Mouse (Mus musculus): ENCODE measurements around the gene Ascc1.
"Not testable (repeated sequence)": the region's sequence is repeated elsewhere in the genome, so short reads cannot be mapped to it uniquely, and the experiment has no call there.

Ascc1 gene

DNA sequence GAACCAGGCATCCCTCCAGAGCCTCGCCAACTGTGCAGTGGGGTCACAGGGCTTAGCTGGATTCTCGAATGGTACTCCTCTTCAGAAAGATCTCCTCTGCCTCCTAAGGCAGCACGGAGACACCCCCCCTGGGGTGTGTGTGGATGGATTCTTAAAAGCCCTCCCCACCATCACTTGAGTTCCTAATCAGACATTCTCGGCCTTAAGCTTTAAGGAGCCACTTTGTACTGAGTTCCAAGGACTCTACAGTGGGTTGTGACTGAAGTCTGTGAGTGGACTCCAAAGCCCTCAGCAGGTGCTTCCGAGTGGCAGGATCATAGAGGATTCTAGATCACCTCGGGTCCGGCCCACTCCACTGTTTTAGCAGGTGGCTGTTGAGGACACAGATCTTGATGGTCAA lies 115.9 kb downstream of the Ascc1 start:
- DNase-seq, result no peak

DNA sequence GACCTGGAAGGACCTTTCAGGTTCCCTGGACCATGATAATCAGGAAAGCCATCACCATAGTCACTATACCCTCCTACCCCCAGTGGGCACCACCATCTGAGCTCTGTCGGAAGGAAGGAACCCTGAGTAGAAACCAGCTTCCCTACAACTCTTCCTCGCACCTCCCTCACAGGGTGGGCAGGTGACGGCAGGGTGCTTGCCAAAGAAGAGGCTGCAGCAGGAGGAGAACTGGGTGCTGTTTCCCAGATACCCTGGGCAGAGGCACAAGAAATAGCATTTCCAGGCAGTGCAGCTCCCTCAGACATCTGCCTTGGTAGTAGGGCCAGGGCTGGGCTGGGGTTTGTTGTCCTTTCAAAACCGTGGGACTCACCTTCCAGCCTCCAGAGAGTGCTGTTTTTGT lies 118.0 kb downstream of the Ascc1 start:
- no peak for DNase-seq

DNA sequence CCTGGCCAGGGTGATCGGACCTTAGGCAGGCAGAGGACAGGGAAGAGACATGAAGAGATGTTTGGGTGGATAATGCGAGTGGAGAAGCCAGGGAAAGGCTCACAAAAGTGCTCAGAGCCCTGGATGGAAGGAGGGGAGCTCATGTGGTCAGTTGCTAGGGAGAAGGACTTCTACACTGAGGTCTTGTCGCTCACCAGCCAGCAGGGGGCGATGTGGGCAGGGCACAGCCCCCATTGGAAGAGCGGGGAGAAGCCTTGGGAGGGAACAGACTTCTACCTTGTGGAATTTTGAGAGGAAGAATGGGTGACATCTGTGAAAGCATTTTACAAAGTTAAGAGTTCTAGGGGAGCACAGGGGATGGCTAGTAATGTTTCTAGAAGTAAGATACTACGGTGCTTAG lies 121.5 kb downstream of the Ascc1 start:
- no peak for DNase-seq

DNA sequence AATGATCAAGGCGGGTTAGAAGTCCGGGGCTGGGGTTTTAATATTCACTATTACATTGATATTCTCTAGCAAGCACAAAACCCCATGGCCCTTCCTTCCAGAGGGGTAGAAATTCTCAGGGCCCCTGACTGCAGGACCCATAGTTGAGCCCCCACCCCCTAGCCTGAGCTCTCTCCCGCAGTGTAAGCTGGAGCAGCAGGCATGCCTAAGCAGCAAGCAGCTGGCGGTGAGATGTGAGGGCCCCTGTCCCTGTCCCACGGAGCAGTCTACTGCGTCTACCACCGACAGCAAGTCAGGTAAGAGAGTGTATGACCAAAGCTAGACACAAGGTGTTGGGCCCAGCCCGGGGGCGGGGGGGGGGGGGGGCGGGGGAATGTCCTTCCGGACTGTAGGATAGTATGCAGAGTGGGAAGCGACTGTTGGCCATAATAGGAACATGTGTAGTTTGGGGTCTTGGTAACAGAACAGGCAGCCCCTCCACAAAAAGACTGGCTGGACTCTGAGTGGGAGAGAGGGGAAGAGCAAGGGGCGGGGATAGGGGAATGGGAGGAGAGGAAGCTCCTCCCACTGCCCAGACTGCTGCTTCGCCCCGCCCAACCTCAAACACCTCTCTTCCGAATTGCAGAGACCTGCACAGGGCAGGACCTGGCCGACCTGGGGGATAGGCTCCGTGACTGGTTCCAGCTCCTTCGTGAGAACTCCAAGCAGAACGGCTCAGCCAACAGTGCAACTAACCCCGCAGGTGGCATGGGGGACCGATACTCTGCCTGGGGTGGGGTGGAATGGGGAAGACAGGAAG lies 123.1 kb downstream of the Ascc1 start:
- peak; percentile 43 for DNase-seq

DNA sequence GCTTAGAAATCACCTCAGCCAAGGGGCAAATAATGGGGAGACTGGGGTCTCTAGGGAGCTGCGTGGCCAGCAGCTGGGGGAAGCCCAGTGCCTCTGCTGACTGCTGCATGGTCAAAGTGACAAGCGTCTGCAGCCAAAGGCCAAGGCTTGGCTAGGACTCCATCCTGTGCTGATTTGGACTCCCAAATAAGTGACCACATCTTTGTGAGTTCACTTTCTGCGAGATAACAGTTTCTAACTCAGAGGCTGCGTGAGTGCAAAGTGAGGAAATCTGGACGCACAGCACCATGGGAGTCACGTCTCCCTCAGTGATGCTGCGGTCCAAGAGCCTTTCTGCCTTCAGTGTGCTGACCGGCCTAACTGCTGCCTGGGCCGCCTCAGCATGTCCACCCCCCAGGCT lies 125.7 kb downstream of the Ascc1 start:
- no peak for DNase-seq

DNA sequence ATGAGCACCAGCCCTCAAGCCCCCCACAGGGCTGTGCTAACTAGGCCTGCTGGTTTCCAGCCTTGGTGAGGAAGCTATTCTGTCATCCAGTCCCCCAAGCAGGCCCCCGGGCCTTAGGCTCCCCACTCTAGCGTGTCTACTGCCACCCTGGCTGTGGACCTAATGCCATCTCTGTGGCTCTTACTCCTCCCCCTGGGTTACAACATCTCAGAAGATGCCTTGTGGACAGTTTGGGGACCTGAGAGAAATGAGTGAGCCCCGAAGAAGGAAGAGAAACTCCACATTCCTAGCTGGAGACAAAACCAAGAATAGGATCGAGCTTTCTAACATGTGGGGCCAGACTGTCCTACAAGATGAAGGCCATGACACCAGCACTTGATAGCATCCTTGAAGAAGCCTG lies 127.9 kb downstream of the Ascc1 start:
- DNase-seq, result no peak

DNA sequence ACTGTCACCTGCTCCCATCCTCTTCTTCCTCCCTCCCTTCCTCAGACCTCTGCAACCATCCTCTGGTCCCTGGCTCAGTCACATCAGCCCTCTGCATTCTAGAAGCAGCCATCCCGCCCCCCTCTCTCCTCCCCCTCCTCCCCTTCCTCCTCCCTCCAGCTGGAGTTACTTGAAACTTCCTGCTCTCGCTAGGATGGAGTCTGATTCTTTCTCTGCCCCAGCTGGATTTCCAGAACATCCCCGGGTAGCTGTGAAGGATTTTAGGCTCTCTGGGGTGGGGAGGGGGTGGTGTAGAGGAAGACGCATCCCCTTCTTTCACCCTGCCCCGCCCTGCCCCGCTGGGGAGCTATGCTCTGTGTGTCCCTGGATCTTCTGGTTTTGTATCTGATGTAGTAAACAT lies 130.9 kb downstream of the Ascc1 start:
- peak; percentile 58 for DNase-seq

DNA sequence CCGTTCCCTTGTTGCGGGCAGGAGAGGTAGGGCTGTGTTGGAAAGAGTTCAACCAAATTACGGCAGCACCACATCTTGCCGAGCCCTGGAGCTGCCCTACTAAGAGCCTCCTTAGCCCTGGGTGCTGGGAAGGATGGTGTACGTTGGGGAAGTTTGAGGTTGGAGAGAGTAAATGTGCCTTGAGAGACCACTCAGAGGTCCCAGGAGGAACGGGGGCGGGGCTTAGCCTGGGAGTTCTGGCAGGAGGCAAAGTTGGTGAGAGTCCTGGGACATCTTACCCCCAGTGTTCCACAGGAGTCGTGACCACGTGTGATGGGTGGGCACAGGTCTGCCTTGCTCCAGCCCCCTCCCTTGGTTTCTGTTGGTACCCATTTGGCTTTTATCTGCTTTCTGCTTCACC lies 131.6 kb downstream of the Ascc1 start:
- no peak for DNase-seq

DNA sequence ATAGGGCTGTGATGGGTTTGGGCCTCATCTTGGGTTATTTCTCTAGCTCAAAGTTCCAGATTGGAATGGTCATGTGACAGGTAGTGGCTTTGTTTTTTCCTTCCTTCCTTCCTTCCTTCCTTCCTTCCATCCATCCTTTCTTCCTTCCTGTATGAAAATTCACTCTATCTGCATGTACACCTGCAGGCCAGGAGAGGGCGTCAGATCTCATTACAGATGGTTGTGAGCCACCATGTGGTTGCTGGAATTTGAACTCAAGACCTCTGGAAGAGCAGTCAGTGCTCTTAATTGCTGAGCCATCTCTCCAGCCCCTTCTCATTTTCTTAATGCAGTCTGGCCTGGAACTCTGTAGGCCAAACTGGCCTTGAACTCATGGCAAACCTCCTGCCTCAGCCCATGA lies 133.4 kb downstream of the Ascc1 start:
- not testable (repeated sequence) for DNase-seq

DNA sequence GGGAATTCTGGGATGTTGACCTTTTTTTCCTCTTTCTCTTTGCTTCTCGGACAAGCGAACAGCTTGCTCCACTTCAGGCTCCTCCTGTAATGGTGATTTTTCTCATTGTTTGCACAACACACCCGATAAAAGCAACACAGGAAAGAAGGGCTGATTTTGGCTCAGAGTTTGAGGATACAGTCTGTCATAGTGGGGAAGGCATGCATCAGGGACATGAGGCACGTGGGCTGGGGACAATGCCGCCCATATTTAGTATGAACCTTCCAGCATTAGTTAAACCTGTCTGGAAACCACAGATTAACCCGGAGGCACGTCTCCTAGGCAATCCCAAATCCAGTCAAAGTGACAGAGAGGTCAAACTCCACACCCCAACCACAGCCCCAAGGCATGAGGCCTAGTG lies 134.3 kb downstream of the Ascc1 start:
- DNase-seq, result no peak

DNA sequence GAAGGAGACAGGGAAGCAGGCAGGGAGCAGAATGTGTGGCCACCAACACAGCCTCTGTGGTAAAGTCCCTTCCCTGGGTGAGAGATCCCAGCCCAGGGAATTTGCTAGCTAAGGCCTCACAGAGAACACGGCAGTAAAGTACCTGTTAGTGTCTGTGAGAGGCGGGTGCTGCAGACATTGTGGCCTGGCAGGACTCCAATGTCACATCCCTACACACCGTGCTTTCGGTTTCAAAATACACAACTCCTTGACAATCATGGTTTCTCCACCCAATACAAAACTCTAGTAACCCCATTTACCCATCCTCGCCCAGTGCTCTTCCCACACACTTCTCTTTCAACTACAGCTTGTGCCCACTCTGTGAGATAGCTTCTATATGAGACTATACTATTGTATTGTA lies 136.1 kb downstream of the Ascc1 start:
- DNase-seq, result no peak

DNA sequence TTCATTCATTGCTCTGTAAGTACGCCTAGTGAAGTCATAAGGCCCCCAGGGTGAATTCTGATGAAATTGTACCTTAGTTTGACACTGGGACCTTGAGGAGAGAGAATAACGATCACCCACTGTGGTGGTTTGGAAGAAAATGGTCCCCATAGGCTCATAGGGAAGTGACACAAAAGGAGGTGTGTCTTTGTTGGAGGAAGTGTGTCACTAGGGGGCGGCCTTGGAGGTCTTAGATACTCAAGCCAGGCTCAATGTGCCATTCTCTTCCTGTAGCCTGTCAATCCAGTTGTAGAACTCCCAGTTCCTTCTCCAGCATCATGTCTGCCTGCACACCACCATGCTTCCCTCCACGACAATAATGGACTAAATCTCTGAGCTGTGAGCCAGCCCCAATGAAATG lies 138.1 kb downstream of the Ascc1 start:
- no peak for DNase-seq

DNA sequence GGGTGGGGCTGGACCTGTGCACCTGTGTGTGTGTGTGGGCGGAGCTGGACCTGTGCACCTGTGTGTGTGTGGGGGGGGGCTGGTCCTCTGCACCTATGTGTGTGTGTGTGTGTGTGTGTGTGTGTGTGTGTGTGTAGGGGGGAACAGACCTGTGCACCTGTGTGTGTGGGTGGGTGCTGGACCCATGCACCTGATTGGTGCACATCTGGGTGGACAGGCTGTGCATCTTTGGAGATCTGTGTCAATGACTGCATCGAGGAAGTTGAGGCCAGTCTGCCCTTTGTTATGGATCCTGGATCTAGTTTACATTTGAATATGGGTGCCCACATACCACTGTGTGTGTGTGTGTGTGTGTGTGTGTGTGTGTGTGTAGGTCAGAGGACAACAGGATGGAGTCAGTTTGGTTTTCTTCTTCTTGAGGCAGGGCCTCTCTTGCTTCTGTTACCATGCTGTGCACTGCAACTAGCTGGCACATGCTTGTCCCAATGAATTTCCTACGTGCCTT lies 139.1 kb downstream of the Ascc1 start:
- no peak for DNase-seq

DNA sequence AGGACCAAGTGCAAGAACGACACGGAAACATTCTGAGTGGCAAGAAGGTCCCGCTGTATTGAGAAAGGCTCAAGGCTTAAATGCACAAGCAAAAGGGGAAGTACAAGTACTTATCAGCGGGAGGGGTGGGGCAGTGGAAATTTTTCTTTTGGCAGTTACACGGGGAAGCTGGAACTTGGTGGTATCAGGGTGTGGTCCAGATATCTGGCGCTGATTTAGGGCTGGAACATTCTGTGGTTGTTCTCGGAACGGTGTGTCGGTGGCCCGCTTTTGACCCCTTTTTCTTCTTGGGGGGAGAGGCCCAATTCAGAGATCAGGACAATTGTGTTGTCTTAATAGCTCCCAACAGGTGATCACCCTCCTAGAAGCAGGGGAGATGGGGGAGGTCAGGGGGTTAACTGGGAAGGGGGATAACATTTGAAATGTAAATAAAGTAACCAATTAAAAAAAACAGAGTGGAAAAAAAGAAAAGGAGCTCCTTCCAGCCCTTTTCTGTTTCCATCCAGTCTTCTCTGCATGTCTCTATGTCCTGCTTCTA lies 145.0 kb downstream of the Ascc1 start:
- not testable (repeated sequence) for DNase-seq

DNA sequence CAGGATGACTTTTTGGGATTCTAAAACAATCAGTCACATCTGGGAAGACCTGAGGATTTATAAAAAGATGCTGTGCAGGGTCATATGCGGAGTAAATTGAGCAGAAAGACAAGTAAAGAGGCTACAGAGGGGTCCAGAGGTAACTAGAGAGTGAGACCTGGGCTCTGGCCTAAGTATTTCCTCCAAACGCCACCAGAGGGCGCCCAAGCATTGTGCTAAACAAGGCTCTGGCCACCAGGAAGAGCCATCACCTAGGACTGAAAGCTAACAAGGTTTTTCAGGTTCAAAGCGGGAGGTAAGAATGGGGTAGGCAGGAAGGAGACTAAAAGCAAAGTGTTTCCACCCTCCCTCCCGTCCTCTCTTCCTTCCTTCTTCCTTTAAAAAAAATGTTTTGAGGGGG lies 145.5 kb downstream of the Ascc1 start:
- DNase-seq, result peak; percentile 85

Measured in embryo, embryonic 11 days (tissue).